Comparison of ENCODE assay signal across 15 mouse cellular contexts in the genomic region with DNA sequence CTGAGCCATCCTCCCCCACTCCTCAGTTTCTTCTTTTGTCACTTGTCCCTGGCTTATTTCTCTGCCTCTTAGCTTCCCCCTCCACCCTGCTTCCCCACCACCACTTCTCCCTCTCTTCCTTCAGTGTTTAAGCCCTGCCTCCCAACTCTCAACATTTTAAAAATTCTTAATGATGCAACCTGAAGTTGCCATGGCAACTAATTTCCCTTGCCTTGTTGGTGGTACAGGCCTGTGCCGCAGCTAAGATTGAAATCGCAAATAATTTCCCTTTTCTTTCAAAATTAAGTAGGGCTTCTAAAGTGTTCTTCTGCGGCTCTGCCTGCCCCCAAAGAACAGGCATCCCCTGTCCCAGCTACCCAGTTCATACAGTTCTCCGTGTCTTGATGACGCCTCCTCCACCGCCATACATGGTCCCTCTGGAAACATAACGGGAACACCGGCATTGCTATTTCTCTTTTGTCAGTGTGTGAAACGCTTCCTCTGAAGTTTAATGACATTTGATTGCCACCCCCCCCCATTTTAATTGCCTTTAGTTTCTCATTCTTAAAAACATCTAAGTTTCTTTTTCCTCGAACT.
DNase-seq lines count a peak whose midpoint lies in the region; ATAC-seq and TF ChIP-seq lines count a peak whose summit lies in the region.
"Had no signal": no experiment of that assay in that cellular context is flagged by ENCODE, and none has a peak within 500 bp of the region (broad histone marks: within the 10 kb centered on the region; RNA-seq: fewer than 3 reads in every experiment).

No protein-coding gene starts in this region.

- WGBS in hindbrain, embryonic 15.5 days: 47% methylated on average over 10 of the region's 10 CpGs
- WGBS in hindbrain, embryonic 12.5 days: 82% methylated on average over 10 of the region's 10 CpGs
- 26% methylated on average over 10 of the region's 10 CpGs for WGBS in forebrain, embryonic 16.5 days
- 82% methylated on average over 10 of the region's 10 CpGs for whole genome bisulfite sequencing in cerebellum, adult 2 months

- TF ChIP-seq POLR2A in cerebellum, adult 2 months (IDR thresholded peaks at IDR 0.05; ENCODE audit: borderline replicate concordance, insufficient read depth, low read length): no peak

- no peak for TF ChIP-seq CTCF in cerebellum, adult 2 months (IDR thresholded peaks at IDR 0.05; ENCODE audit: borderline replicate concordance, insufficient read depth, low read depth, low read length)

- peak overlapping the region; percentile 20; the same call in 1 of the 2 replicates for H3K4me2 ChIP-seq in hindbrain, embryonic 15.5 days
- no peak overlapping the region for H3K4me2 ChIP-seq in hindbrain, embryonic 12.5 days (replicated peaks)
- H3K4me2 ChIP-seq in forebrain, embryonic 16.5 days (ENCODE audit: low read length): 0 out of 2 replicates have a peak overlapping the region, but pooled peaks have one; percentile 1
- H3K4me2 ChIP-seq: embryonic facial prominence, embryonic 15.5 days; heart, embryonic 13.5 days had no signal

- H3K36me3 ChIP-seq in hindbrain, embryonic 15.5 days: no peaks in the 10 kb centered on the region
- no peaks in the 10 kb centered on the region for H3K36me3 ChIP-seq in hindbrain, embryonic 12.5 days
- H3K36me3 ChIP-seq in forebrain, embryonic 16.5 days (ENCODE audit: control insufficient read depth, insufficient read depth): no peaks in the 10 kb centered on the region
- H3K36me3 ChIP-seq: embryonic facial prominence, embryonic 15.5 days; heart, embryonic 13.5 days had no signal

- H3K9ac ChIP-seq in hindbrain, embryonic 15.5 days: no peak overlapping the region
- no peak overlapping the region for H3K9ac ChIP-seq in hindbrain, embryonic 12.5 days
- H3K9ac ChIP-seq in forebrain, embryonic 16.5 days (replicated peaks; ENCODE audit: low read depth, low read length): no peak overlapping the region
- H3K9ac ChIP-seq: embryonic facial prominence, embryonic 15.5 days; heart, embryonic 13.5 days had no signal

- H3K4me1 ChIP-seq in hindbrain, embryonic 15.5 days (replicated peaks): peaks cover 12% of the 10 kb centered on the region
- 0 out of 2 replicates have a peak, but pooled peaks cover 4% of the 10 kb centered on the region for H3K4me1 ChIP-seq in hindbrain, embryonic 12.5 days
- H3K4me1 ChIP-seq in forebrain, embryonic 16.5 days (replicated peaks; ENCODE audit: control insufficient read depth, insufficient read depth, low read length): peaks cover 11% of the 10 kb centered on the region
- no peaks in the 10 kb centered on the region for H3K4me1 ChIP-seq in cerebellum, adult 2 months (ENCODE audit: control insufficient read depth, insufficient read depth, low read length)
- H3K4me1 ChIP-seq: embryonic facial prominence, embryonic 15.5 days; heart, embryonic 13.5 days had no signal

- no peak overlapping the region for H3K4me3 ChIP-seq in hindbrain, embryonic 15.5 days
- H3K4me3 ChIP-seq in hindbrain, embryonic 12.5 days: no peak overlapping the region
- no peak overlapping the region for H3K4me3 ChIP-seq in forebrain, embryonic 16.5 days (replicated peaks; ENCODE audit: low read length)
- no peak overlapping the region for H3K4me3 ChIP-seq in cerebellum, adult 2 months (replicated peaks; ENCODE audit: insufficient read depth, low read depth, low read length)
- H3K4me3 ChIP-seq: embryonic facial prominence, embryonic 15.5 days; heart, embryonic 13.5 days had no signal

- H3K27me3 ChIP-seq in hindbrain, embryonic 15.5 days: no peaks in the 10 kb centered on the region
- no peaks in the 10 kb centered on the region for H3K27me3 ChIP-seq in hindbrain, embryonic 12.5 days
- H3K27me3 ChIP-seq in forebrain, embryonic 16.5 days (replicated peaks; ENCODE audit: control insufficient read depth, insufficient read depth, low read length): no peaks in the 10 kb centered on the region
- H3K27me3 ChIP-seq in cerebellum, adult 2 months (ENCODE audit: control insufficient read depth, insufficient read depth, low read length): no peaks in the 10 kb centered on the region; the same call in 1 of the 2 replicates
- H3K27me3 ChIP-seq: embryonic facial prominence, embryonic 15.5 days; heart, embryonic 13.5 days had no signal

- H3K27ac ChIP-seq in hindbrain, embryonic 15.5 days (replicated peaks): peak overlapping the region; percentile 58
- no peak overlapping the region for H3K27ac ChIP-seq in hindbrain, embryonic 12.5 days
- H3K27ac ChIP-seq in forebrain, embryonic 16.5 days (ENCODE audit: low read length): peak overlapping the region; percentile 60
- no peak overlapping the region for H3K27ac ChIP-seq in cerebellum, adult 2 months (ENCODE audit: insufficient read depth, low read length)
- H3K27ac ChIP-seq: embryonic facial prominence, embryonic 15.5 days; heart, embryonic 13.5 days; macrophage had no signal

- no peaks in the 10 kb centered on the region for H3K9me3 ChIP-seq in hindbrain, embryonic 15.5 days
- H3K9me3 ChIP-seq in hindbrain, embryonic 12.5 days (replicated peaks): no peaks in the 10 kb centered on the region
- no peaks in the 10 kb centered on the region for H3K9me3 ChIP-seq in forebrain, embryonic 16.5 days (ENCODE audit: control insufficient read depth, low read length)
- H3K9me3 ChIP-seq: embryonic facial prominence, embryonic 15.5 days; heart, embryonic 13.5 days had no signal

- ATAC-seq in hindbrain, embryonic 15.5 days (ENCODE audit: low FRiP score, low read depth): peak; percentile 73
- ATAC-seq in hindbrain, embryonic 12.5 days (ENCODE audit: low FRiP score): no peak
- ATAC-seq in forebrain, embryonic 16.5 days: peak; percentile 91
- peak; percentile 76 for ATAC-seq in megakaryocyte progenitor cell, adult 5-6 weeks (replicated peaks; ENCODE audit: poor library complexity)

- peak; percentile 76 for DNase-seq in brain, adult 2 months (ENCODE audit: low read depth, low spot score)
- no peak for DNase-seq in lung, postnatal 14 days
- DNase-seq in cerebellum, adult 2 months: no peak
- DNase-seq: cerebellum, adult 9-10 months; gastrocnemius, postnatal 36 days; kidney, adult 8-10 months; liver; lung, adult 2 months had no signal

Comparison
In these comparisons a context has a peak if more than half of its experiments do, and no peak if none do; other contexts are left out.
1. H3K27ac ChIP-seq: peak in hindbrain, embryonic 15.5 days (single experiment) and forebrain, embryonic 16.5 days (single experiment); none in hindbrain, embryonic 12.5 days (single experiment) and cerebellum, adult 2 months (single experiment).